Mouse (Mus musculus) cerebellum, adult 2 months (tissue): Measurements from ENCODE around the gene Trpc5.

Source experiments
- CTCF ChIP-seq: fragments of 200-500 bp; IDR thresholded peaks from 2 replicates; pipeline ENCODE4 v1.5.1; 2011; ENCODE audit warnings: low read depth, mild to moderate bottlenecking, control low read depth, low read length, moderate library complexity, borderline replicate concordance; ENCODE audit not compliant: insufficient read depth
- POLR2A ChIP-seq: fragments of 200-500 bp; IDR thresholded peaks from 2 replicates; pipeline ENCODE4 v1.6.1; 2011; ENCODE audit warnings: low read length, control low read depth, borderline replicate concordance; ENCODE audit not compliant: insufficient read depth

DNA sequence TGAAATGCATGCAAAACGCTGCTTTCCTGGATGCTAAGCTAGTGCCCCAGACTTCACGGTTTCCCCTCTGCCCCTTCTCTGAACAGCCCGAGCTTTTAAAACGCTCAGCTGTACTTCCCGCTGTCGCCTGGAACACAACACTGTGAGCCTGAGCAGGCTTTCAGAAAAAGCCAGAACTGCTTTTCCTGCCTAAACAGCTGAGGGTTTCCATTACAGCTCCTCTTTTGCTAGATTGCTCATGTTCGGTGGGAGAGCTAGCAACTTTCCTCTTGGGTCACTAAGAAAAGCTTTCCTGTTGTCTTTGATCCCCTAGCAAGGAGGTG lies 1.8 kb upstream of the Trpc5 start:
- TF ChIP-seq POLR2A (no peak), CTCF (no peak)
